Mouse (Mus musculus) stomach, embryonic 15.5 days (tissue): ENCODE data around the gene Riiad1. TPM values are rescaled to one million over a fixed set of nuclear protein-coding genes. Genes with fewer than 3 reads are reported as not detected.

ENCODE experiments used
- ATAC-seq: fragments of 200-750 bp; cut with Nextera tagmentation; 2 replicates; pipeline ENCODE4 v1.8.0; 2017; ENCODE audit warnings: low read depth, moderate number of reproducible peaks, moderate TSS enrichment; ENCODE audit not compliant: insufficient read depth, low FRiP score
- H3K27ac ChIP-seq: fragments of 300-500 bp; sonication (generic); 2 replicates; pipeline ENCODE4 v1.5.1; 2015; ENCODE audit warnings: mild to moderate bottlenecking, inconsistent platforms
- H3K27me3 ChIP-seq: fragments of 300-500 bp; sonication (generic); replicated peaks from 2 replicates; pipeline ENCODE4 v1.6.1; 2015; ENCODE audit warnings: inconsistent platforms
- H3K36me3 ChIP-seq: fragments of 300-500 bp; sonication (generic); 2 replicates; pipeline ENCODE4 v1.6.1; 2015; ENCODE audit warnings: inconsistent platforms
- H3K4me1 ChIP-seq: fragments of 300-500 bp; sonication (generic); 2 replicates; pipeline ENCODE4 v1.6.1; 2015; ENCODE audit warnings: inconsistent platforms
- H3K4me2 ChIP-seq: fragments of 300-500 bp; sonication (generic); 2 replicates; pipeline ENCODE4 v1.6.1; 2015; ENCODE audit warnings: mild to moderate bottlenecking, inconsistent platforms
- H3K4me3 ChIP-seq: fragments of 300-500 bp; sonication (generic); replicated peaks from 2 replicates; pipeline ENCODE4 v1.5.1; 2015; ENCODE audit warnings: inconsistent platforms
- H3K9ac ChIP-seq: fragments of 300-500 bp; sonication (generic); 2 replicates; pipeline ENCODE4 v1.6.1; 2015; ENCODE audit warnings: inconsistent platforms
- H3K9me3 ChIP-seq: fragments of 300-500 bp; sonication (generic); 2 replicates; pipeline ENCODE4 v1.6.1; 2016; ENCODE audit warnings: inconsistent platforms
- WGBS: fragments of 180-500 bp; shearing (Covaris S2); methylation state at CpG from one replicate; pipeline ENCODE4 v1.1.7; 2015; 5-methylcytosine and 5-hydroxymethylcytosine counted together
- polyA plus RNA-seq: library from polyadenylated mRNA; unstranded; fragments of >200 nt; fragmentation: Nextera tagmentation; extraction: Ambion mirVana; gene quantifications from 2 replicates; pipeline ENCODE4 v1.2.1, GENCODE M21; 2015

Riiad1 gene
- polyA plus RNA-seq, 1 experiment from 2014 or later: 4.6 TPM

GRCm38 (mm10) chr3:94478591-94479169 is 1.5 kb downstream of the Riiad1 start:
- Histone ChIP-seq H3K27ac (no peak overlapping the region), H3K36me3 (no peaks in the 10 kb centered on the region), H3K4me3 (peak overlapping the region; percentile 19; the same call in 1 of the 2 replicates), H3K9me3 (no peaks in the 10 kb centered on the region), H3K4me2 (no peak overlapping the region), H3K9ac (no peak overlapping the region), H3K27me3 (peaks cover 12% of the 10 kb centered on the region), H3K4me1 (0 out of 2 replicates have a peak, but pooled peaks cover 4% of the 10 kb centered on the region)
- 18% methylated on average over 9 of the region's 9 CpGs for WGBS
- ATAC-seq: no peak

- H3K4me3 ChIP-seq: peak within 1 kb of the TSS; percentile 19; the same call in 1 of the 2 replicates
- no peak within 1 kb of the TSS for H3K4me2 ChIP-seq
- peaks cover 12% of the 10 kb centered on the region for H3K27me3 ChIP-seq
- peak; percentile 36; the same call in 1 of the 2 replicates for ATAC-seq
- no peaks in the 10 kb centered on the region for H3K9me3 ChIP-seq
- no peak within 1 kb of the TSS for H3K9ac ChIP-seq
- H3K27ac ChIP-seq: no peak within 1 kb of the TSS
- H3K4me1 ChIP-seq: 0 out of 2 replicates have a peak, but pooled peaks cover 4% of the 10 kb centered on the region
- no peaks in the 10 kb centered on the region for H3K36me3 ChIP-seq
- 1% methylated on average over 14 of the region's 14 CpGs for WGBS
These were observed 2.1 kb downstream of the Riiad1 start, which contains the start of gene Celf3 for GRCm38 (mm10) chr3:94477981-94478422. Gene Celf3 (plus strand): TSS chr3:94478295.

DNA sequence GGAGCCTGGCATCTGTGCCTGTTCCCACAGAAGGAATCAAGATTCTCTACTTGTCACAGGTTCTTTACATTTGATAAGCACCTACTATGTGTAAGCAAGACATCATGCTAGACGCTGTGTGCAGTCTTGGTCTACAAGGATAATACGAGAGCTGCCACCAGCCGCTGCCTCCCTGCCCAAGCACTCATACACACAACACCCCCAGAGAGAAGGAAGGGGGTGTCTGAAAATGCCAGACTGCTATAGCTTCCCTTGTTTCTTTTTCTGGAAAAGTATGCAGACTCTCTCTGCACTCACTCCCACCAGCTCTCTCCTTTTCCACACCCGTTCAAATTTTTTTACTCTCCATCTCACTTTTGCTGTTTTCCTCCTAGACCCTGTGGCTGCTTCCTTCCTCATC is 2.7 kb downstream of the Riiad1 start:
- no peak overlapping the region for H3K27ac ChIP-seq

DNA sequence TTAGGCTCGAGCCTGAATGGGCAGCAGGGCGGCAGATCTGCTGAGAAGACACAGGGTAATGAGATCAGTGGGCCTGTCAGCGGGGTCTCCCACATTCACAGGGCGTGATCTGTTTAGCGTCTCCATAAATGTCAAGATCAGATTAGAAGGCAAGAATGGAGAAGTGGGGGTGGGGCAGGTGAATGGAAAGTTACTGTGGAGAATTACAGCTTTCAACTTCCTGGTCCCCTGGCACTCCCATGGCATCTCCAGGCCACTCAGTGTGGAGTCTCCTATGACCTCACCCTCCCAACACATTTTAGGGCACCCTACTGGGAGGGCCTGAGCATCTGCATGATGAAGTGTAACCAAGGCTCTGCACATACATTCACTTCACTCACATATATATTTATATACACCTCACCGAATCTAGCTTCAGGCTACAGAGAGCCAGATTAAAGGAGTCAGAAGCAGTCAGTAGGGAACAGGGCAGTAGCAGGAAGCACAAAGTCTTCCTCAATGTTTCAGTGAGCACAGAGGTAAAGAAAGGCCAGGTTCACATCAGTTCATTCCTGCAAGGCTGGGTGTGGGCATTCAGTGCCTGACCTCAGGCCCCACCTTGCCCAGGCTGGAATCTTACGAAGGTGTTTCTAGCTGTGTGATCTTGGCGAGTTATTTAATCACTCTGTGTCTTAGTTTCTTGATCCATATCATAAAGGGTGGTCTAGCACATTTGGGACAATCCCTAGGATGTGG is 3.7 kb downstream of the Riiad1 start:
- WGBS: 37% methylated on average over 8 of the region's 8 CpGs
- ATAC-seq: 0 out of 2 replicates have a peak, but pooled peaks have one; percentile 41
- Histone ChIP-seq H3K4me3 (no peak overlapping the region), H3K27ac (peak overlapping the region; percentile 9; the same call in 1 of the 2 replicates), H3K9me3 (no peaks in the 10 kb centered on the region), H3K36me3 (no peaks in the 10 kb centered on the region), H3K27me3 (peaks cover 12% of the 10 kb centered on the region), H3K4me1 (0 out of 2 replicates have a peak, but pooled peaks cover 8% of the 10 kb centered on the region), H3K4me2 (no peak overlapping the region), H3K9ac (no peak overlapping the region)

More for the DNA sequence above, 2.7 kb downstream of the Riiad1 start:
- ATAC-seq: no peak
- no peak overlapping the region for H3K4me3 ChIP-seq
- no peak overlapping the region for H3K4me2 ChIP-seq
- 52% methylated on average over 4 of the region's 4 CpGs for WGBS
- 0 out of 2 replicates have a peak, but pooled peaks cover 7% of the 10 kb centered on the region for H3K4me1 ChIP-seq
- H3K9ac ChIP-seq: no peak overlapping the region
- no peaks in the 10 kb centered on the region for H3K9me3 ChIP-seq
- no peaks in the 10 kb centered on the region for H3K36me3 ChIP-seq
- H3K27me3 ChIP-seq: peaks cover 12% of the 10 kb centered on the region

- ATAC-seq: no peak
- no peak overlapping the region for H3K27ac ChIP-seq
- no peaks in the 10 kb centered on the region for H3K9me3 ChIP-seq
- H3K4me2 ChIP-seq: no peak overlapping the region
- H3K36me3 ChIP-seq: no peaks in the 10 kb centered on the region
- whole genome bisulfite sequencing: 44% methylated on average over 5 of the region's 5 CpGs
- H3K4me1 ChIP-seq: 0 out of 2 replicates have a peak, but pooled peaks cover 4% of the 10 kb centered on the region
- H3K27me3 ChIP-seq: peaks cover 4% of the 10 kb centered on the region
- no peak overlapping the region for H3K4me3 ChIP-seq
- no peak overlapping the region for H3K9ac ChIP-seq
These were observed 6.4 kb downstream of the Riiad1 start for GRCm38 (mm10) chr3:94473567-94474232.

- Histone ChIP-seq H3K9ac (no peak overlapping the region), H3K27ac (peak overlapping the region; percentile 59), H3K27me3 (no peaks in the 10 kb centered on the region), H3K9me3 (no peaks in the 10 kb centered on the region), H3K4me3 (no peak overlapping the region), H3K36me3 (no peaks in the 10 kb centered on the region), H3K4me1 (0 out of 2 replicates have a peak, but pooled peaks cover 4% of the 10 kb centered on the region), H3K4me2 (peak overlapping the region; percentile 49; the same call in 1 of the 2 replicates)
- WGBS: 51% methylated on average over 10 of the region's 10 CpGs
- ATAC-seq: no peak
These were observed 7.0 kb downstream of the Riiad1 start for GRCm38 (mm10) chr3:94473115-94473505.

GRCm38 (mm10) chr3:94472447-94473114 is 7.6 kb downstream of the Riiad1 start:
- H3K27ac ChIP-seq: peak overlapping the region; percentile 59
- no peaks in the 10 kb centered on the region for H3K36me3 ChIP-seq
- peak; percentile 59; the same call in 1 of the 2 replicates for ATAC-seq
- 10% methylated on average over 28 of the region's 28 CpGs for WGBS
- H3K9me3 ChIP-seq: no peaks in the 10 kb centered on the region
- H3K4me3 ChIP-seq: peak overlapping the region; percentile 15; the same call in 1 of the 2 replicates
- 0 out of 2 replicates have a peak, but pooled peaks cover 4% of the 10 kb centered on the region for H3K4me1 ChIP-seq
- peak overlapping the region; percentile 49 for H3K4me2 ChIP-seq
- no peaks in the 10 kb centered on the region for H3K27me3 ChIP-seq
- H3K9ac ChIP-seq: no peak overlapping the region

DNA sequence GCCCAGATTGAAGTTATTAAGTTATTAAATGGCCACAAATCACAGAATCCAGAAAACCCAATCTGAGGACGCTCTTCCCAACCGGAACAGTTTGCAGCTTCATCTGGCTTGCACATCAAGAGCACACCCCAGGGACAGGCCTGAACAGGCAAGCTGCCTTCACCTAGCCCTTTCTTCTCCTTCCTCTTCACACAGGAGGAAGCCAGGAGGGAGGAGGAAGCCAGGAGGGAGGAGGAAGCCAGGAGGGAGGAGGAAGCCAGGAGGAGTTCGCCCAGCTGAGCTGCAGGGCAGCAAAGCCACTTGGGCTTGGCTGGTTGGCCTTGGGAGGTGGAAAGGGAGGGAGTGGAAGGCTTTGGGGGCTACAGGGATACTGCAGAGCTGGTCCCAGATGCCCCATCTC is 11.2 kb downstream of the Riiad1 start:
- 0 out of 2 replicates have a peak, but pooled peaks cover 4% of the 10 kb centered on the region for H3K4me1 ChIP-seq
- ATAC-seq: peak; percentile 32; the same call in 1 of the 2 replicates
- H3K27me3 ChIP-seq: no peaks in the 10 kb centered on the region
- no peaks in the 10 kb centered on the region for H3K36me3 ChIP-seq
- WGBS: 59% methylated on average over 3 of the region's 3 CpGs
- no peak overlapping the region for H3K4me2 ChIP-seq
- 0 out of 2 replicates have a peak overlapping the region, but pooled peaks have one; percentile 33 for H3K27ac ChIP-seq
- H3K4me3 ChIP-seq: no peak overlapping the region
- no peaks in the 10 kb centered on the region for H3K9me3 ChIP-seq
- H3K9ac ChIP-seq: no peak overlapping the region

DNA sequence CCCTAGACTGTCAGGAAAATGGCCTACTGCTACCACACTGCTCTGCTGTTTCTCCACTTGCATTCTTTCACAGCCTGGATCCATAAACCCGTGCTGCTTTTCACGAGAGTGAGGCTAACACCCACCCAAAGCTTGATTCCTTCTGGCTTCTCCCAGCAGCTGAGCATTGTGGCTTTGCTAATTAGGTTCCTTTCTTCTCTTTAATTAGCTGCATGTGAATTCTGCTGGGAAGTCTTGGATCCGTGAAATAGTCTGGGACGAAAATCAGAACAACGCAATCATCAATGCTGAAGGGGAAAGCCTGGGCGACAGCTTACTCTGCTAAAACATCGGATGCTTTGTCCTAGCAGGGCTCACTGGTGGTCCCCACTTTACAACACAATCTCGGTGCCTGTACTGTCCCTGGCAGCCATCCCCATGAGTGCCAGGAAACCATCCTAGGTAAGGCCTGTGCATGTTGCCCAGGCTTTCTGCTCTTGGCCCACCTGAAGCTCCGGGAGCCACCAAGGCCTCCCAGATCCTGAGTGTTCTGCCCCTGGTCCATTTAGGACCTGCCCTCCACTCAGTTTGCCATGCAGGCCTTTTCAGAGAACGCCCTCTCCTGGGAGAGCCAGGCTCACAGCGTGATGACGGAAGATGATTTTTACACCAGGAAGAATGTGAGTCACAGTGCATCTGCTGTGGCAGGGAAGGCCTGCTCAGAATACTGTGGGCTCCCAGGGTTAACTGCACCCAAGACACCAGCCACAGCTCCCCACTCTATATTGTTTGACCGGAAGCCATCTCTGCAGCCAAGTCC is 14.3 kb downstream of the Riiad1 start:
- H3K27me3 ChIP-seq: no peaks in the 10 kb centered on the region
- 75% methylated on average over 13 of the region's 13 CpGs for WGBS
- no peak overlapping the region for H3K9ac ChIP-seq
- no peaks in the 10 kb centered on the region for H3K9me3 ChIP-seq
- H3K4me3 ChIP-seq: no peak overlapping the region
- H3K4me1 ChIP-seq: no peaks in the 10 kb centered on the region
- ATAC-seq: no peak
- H3K4me2 ChIP-seq: no peak overlapping the region
- H3K27ac ChIP-seq: no peak overlapping the region
- H3K36me3 ChIP-seq: no peaks in the 10 kb centered on the region

DNA sequence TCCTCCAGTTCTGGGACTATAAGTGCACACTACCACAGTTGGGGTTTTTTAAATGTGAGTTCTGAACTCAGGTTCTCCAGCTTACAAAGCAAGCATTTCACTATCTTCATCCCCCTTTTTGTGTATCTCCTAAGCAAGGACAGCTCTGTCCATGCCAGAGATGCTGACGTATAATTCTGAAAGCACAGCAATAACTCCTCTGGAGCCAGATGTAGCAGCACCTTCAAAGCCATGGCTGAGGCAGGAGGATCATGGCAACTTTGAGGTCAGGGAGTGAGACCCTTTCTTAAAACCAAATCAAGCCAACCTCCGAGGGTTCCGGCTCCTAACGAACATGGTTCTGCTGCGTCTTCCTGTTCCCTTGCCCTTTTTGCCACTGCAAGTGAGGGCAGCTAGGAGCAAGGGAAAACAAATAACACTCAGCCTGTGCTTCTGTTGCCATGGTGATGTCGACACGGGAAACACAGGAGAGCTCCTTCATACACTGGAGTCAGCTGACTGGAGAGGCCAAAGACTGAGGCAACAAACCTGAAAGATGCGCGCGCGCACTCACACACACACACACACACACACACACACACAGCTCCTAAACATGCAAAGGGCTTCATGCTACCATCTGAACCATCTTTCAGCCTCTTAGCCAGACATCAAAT is 16.1 kb downstream of the Riiad1 start:
- H3K4me3 ChIP-seq: no peak overlapping the region
- 49% methylated on average over 11 of the region's 11 CpGs for WGBS
- H3K4me1 ChIP-seq: no peaks in the 10 kb centered on the region
- no peak overlapping the region for H3K9ac ChIP-seq
- no peak; the same call in 1 of the 2 replicates for ATAC-seq
- H3K4me2 ChIP-seq: no peak overlapping the region
- no peaks in the 10 kb centered on the region for H3K9me3 ChIP-seq
- no peaks in the 10 kb centered on the region for H3K36me3 ChIP-seq
- no peaks in the 10 kb centered on the region for H3K27me3 ChIP-seq
- H3K27ac ChIP-seq: no peak overlapping the region
